Mouse (Mus musculus) heart, adult 2 months (tissue): ENCODE data around the gene Nrsn2.

Experiments used
- CTCF ChIP-seq: fragments of 200-600 bp; IDR thresholded peaks from 2 replicates; pipeline ENCODE4 v1.8.1; 2022; ENCODE audit warnings: antibody characterized with exemption, mild to moderate bottlenecking, moderate library complexity
- EP300 ChIP-seq: fragments of 200-500 bp; IDR thresholded peaks from 2 replicates; pipeline ENCODE4 v1.6.1; 2011; ENCODE audit warnings: low read depth, low read length, control low read depth; ENCODE audit not compliant: insufficient read depth
- POLR2A ChIP-seq: fragments of 200-500 bp; IDR thresholded peaks from 2 replicates; pipeline ENCODE4 v1.6.1; 2011; ENCODE audit warnings: mild to moderate bottlenecking, low read depth, low read length, control low read depth; ENCODE audit not compliant: insufficient read depth

DNA sequence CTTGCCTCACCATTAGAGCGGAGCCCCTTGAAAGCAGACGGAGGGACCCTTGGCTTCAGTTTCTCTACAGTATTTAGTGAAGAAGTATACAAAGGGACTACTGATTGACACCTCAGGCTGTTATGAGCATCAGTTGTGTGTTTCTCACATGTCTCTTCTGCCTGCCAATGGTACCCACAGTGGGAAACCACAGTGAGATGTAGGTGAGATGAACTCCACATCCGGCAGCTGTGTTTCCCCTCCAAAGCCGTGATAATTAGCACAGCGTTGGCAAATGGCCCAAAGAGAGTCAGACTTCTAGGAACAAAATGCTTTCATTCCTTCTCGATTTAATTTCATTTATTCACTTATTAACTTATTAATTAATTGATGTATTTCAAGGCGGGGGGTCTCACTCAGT is 4.3 kb downstream of the Nrsn2 start:
- no peak for TF ChIP-seq CTCF
- no peak for TF ChIP-seq POLR2A
- no peak for TF ChIP-seq EP300
